Mouse (Mus musculus) left cerebral cortex, adult 8-10 months (tissue): ENCODE measurements around the gene Il9. TPM values are rescaled to one million over a fixed set of nuclear protein-coding genes. Genes with fewer than 3 reads are reported as not detected.

Experiments
- DNase-seq, 2 experiments: peaks; one replicate each; pipeline ENCODE4 v3.0.0; 2022; ENCODE audit warnings: low spot score in 2 of 2
- total RNA-seq, 4 experiments: library from RNA; stranded (reverse); gene quantifications; 2 replicates each; pipeline ENCODE4 v1.2.4; 2022

The Il9 gene
- total RNA-seq, 4 experiments from 2014 or later, result not detected

- DNase-seq, result no peak
These were observed 10.1 kb downstream of the Il9 start for GRCm38 (mm10) chr13:56471951-56472350.

- DNase-seq, result no peak
These were observed 10.8 kb downstream of the Il9 start for GRCm38 (mm10) chr13:56471211-56471610.

GRCm38 (mm10) chr13:56468536-56468935 is 13.5 kb downstream of the Il9 start:
- no peak for DNase-seq

- no peak for DNase-seq
These were observed 14.3 kb downstream of the Il9 start for GRCm38 (mm10) chr13:56467786-56468185.

GRCm38 (mm10) chr13:56463750-56464149 is 18.3 kb downstream of the Il9 start:
- no peak for DNase-seq

- no peak for DNase-seq
These were observed 18.8 kb downstream of the Il9 start for GRCm38 (mm10) chr13:56463261-56463660.

- DNase-seq, result no peak
These were observed 19.3 kb downstream of the Il9 start for GRCm38 (mm10) chr13:56462791-56463190.

GRCm38 (mm10) chr13:56461460-56461859 is 20.6 kb downstream of the Il9 start:
- no peak for DNase-seq

- no peak for DNase-seq
These were observed 24.0 kb downstream of the Il9 start for GRCm38 (mm10) chr13:56458001-56458400.

GRCm38 (mm10) chr13:56450035-56450434 is 32.0 kb downstream of the Il9 start:
- DNase-seq, result no peak

GRCm38 (mm10) chr13:56449239-56450030 is 32.6 kb downstream of the Il9 start:
- DNase-seq, result no peak

GRCm38 (mm10) chr13:56444996-56445395 is 37.0 kb downstream of the Il9 start:
- no peak for DNase-seq

GRCm38 (mm10) chr13:56444112-56444511 is 37.9 kb downstream of the Il9 start:
- DNase-seq, result no peak

GRCm38 (mm10) chr13:56443411-56443810 is 38.6 kb downstream of the Il9 start:
- DNase-seq, result no peak

GRCm38 (mm10) chr13:56438211-56439075 is 43.6 kb downstream of the Il9 start, which contains the start of gene Slc25a48:
Gene Slc25a48, plus strand, starts transcription at chr13:56438355.
- no peak for DNase-seq

- DNase-seq, result no peak
These were observed 46.3 kb downstream of the Il9 start for GRCm38 (mm10) chr13:56435615-56436287.

GRCm38 (mm10) chr13:56434311-56434751 is 47.7 kb downstream of the Il9 start:
- DNase-seq, result no peak

- DNase-seq, result peak in 1 of 2 experiments; percentile 61
These were observed 48.6 kb downstream of the Il9 start for GRCm38 (mm10) chr13:56433466-56433865.

GRCm38 (mm10) chr13:56432496-56432895 is 49.5 kb downstream of the Il9 start:
- no peak for DNase-seq
